Mouse (Mus musculus) embryonic fibroblast, embryonic 13.5 days (primary cell): ENCODE results near the gene Sdcbp2. TPM values are rescaled to one million over a fixed set of nuclear protein-coding genes. Genes with fewer than 3 reads are reported as not detected.

Source experiments
- H3K27ac ChIP-seq: 2 replicates; pipeline ENCODE4 v1.5.1; 2012; ENCODE audit warnings: low read length, control low read depth, inconsistent platforms; ENCODE audit not compliant: insufficient read depth
- H3K4me1 ChIP-seq: 2 replicates; pipeline ENCODE4 v1.6.1; 2011; ENCODE audit warnings: low read length; ENCODE audit not compliant: control insufficient read depth, insufficient read depth
- H3K4me3 ChIP-seq: 2 replicates; pipeline ENCODE4 v1.5.1; 2011; ENCODE audit warnings: mild to moderate bottlenecking, control low read depth, low read length; ENCODE audit not compliant: insufficient read depth
- CTCF ChIP-seq: IDR thresholded peaks from 2 replicates; pipeline ENCODE4 v1.5.1; 2011; ENCODE audit warnings: mild to moderate bottlenecking, control low read depth, low read length, moderate library complexity, borderline replicate concordance; ENCODE audit not compliant: insufficient read depth
- POLR2A ChIP-seq: IDR thresholded peaks from 2 replicates; pipeline ENCODE4 v1.6.1; 2011; ENCODE audit warnings: low read depth, mild to moderate bottlenecking, control low read depth, low read length, moderate library complexity
- polyA plus RNA-seq: library from polyadenylated mRNA; stranded (reverse); fragments of >200 nt; gene quantifications from 2 replicates; pipeline ENCODE4 v1.2.4, GENCODE M21; 2011; ENCODE audit warnings: low read depth; ENCODE audit not compliant: missing spikeins, insufficient read length

The Sdcbp2 gene
- polyA plus RNA-seq, 1 experiment, result 0.86 TPM

GRCm38 (mm10) chr2:151569452-151569851, 3.0 kb upstream of the Sdcbp2 start:
- Histone ChIP-seq H3K4me1 (peaks cover 11% of the 10 kb centered on the region), H3K27ac (no peak overlapping the region), H3K4me3 (no peak overlapping the region)
- no peak for TF ChIP-seq POLR2A
- TF ChIP-seq CTCF, result no peak

- Histone ChIP-seq H3K27ac (no peak overlapping the region), H3K4me1 (peaks cover 6% of the 10 kb centered on the region), H3K4me3 (no peak overlapping the region)
- TF ChIP-seq CTCF, result no peak
- no peak for TF ChIP-seq POLR2A
Measured at GRCm38 (mm10) chr2:151573667-151574066, 1.2 kb downstream of the Sdcbp2 start.

GRCm38 (mm10) chr2:151574607-151575006, 2.2 kb downstream of the Sdcbp2 start:
- H3K4me1 ChIP-seq, result peaks cover 6% of the 10 kb centered on the region
- H3K27ac ChIP-seq, result no peak overlapping the region
- TF ChIP-seq POLR2A, result no peak
- no peak for TF ChIP-seq CTCF
- no peak overlapping the region for H3K4me3 ChIP-seq

DNA sequence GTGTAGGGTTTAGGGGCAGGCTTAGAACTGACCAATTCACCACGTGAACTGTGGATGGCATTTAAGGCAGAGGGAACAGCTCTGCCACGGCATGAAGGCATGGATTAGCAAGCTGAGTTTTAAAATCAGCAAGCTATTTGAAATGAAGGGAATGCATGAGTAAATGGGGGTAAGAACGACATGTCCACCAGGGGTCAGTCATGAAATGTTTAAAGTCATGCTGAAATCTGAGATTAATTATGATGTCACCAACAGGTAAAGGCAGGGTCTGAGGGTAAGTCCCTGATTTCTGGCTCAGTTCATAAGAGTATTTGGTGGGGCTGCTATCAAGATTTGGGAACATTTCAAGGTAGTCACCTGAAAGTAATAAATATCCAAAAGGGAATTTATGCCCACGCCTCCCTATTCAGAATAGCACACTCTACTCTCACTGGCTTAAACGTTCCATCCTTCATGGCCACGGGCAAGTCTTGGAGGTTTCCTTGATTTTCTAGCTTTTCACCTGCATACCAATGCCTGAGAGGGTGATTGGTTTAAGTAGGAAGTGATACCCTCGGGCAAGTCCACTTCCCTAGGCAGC, 2.8 kb downstream of the Sdcbp2 start:
- peak overlapping the region; percentile 6; the same call in 1 of the 2 replicates for H3K4me3 ChIP-seq
- H3K27ac ChIP-seq, result peak overlapping the region; percentile 32; the same call in 1 of the 2 replicates
- H3K4me1 ChIP-seq, result peaks cover 6% of the 10 kb centered on the region
- no peak for TF ChIP-seq CTCF
- TF ChIP-seq POLR2A, result peak; percentile 17; the same call in 1 of the 2 replicates

DNA sequence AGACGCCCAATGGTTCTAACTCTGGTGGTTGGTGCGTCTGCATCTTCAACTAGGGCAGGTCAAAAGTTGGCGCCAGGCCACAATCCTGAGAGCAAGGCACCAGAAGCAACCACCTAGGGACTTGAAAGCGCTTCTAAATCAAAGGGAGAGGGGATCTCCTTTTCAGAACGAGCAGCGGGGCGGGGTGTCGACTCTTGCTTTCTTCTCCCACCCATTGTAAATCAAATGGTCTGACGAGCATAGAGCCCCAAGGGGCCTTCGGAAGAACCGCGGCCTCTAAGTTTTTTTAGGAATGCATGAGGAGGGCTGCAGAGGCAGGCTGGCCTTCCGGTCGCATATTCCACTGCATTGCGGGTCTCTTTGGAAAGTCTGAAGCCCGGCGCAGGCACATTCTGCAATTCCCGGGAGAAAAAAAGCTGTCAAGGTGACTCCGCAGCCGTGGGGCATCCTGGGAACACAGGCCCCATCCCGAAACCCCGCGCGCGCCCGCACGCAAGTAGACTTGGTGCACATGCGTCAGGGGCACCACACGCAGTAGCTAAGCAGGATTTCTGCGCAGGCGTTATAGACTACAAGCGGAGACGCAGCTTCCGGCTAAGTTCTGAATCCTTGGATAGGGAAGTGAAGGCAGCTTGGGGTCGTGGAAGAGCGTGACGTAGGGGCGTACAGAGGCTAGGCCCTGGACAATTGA, 3.4 kb downstream of the Sdcbp2 start:
- peak overlapping the region; percentile 32; the same call in 1 of the 2 replicates for H3K27ac ChIP-seq
- H3K4me3 ChIP-seq, result peak overlapping the region; percentile 6
- TF ChIP-seq CTCF (no peak), POLR2A (peak; percentile 69)
- H3K4me1 ChIP-seq, result peaks cover 6% of the 10 kb centered on the region

GRCm38 (mm10) chr2:151579183-151579582, 6.8 kb downstream of the Sdcbp2 start:
- no peak for TF ChIP-seq POLR2A
- no peak for TF ChIP-seq CTCF
- H3K4me1 ChIP-seq, result peaks cover 3% of the 10 kb centered on the region; the same call in 1 of the 2 replicates
- H3K27ac ChIP-seq, result no peak overlapping the region
- no peak overlapping the region for H3K4me3 ChIP-seq

- Histone ChIP-seq H3K27ac (no peak overlapping the region), H3K4me1 (no peaks in the 10 kb centered on the region), H3K4me3 (no peak overlapping the region)
- TF ChIP-seq CTCF (no peak), POLR2A (no peak)
Measured at GRCm38 (mm10) chr2:151580945-151581344, 8.5 kb downstream of the Sdcbp2 start.

GRCm38 (mm10) chr2:151585934-151586333, 13.5 kb downstream of the Sdcbp2 start:
- Histone ChIP-seq H3K4me3 (no peak overlapping the region), H3K4me1 (no peaks in the 10 kb centered on the region), H3K27ac (no peak overlapping the region)
- TF ChIP-seq CTCF, result no peak
- TF ChIP-seq POLR2A, result no peak

DNA sequence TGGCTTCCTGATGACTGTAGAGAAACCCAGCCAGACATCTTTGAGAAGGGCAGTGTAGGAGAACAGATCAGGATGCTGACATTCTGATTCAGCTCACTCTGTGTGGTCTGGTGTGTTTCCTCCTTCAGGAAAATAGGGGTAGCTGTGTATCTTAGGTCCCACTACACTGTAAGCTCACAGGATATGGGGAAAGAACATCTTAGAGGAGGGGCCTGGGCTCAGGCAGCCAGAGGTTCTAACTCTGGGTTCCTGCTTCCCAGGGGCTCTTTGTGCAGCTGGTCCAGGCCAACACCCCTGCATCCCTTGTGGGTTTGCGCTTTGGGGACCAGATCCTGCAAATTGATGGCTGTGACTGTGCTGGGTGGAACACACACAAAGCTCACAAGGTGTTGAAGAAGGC, 14.4 kb downstream of the Sdcbp2 start:
- TF ChIP-seq POLR2A (no peak), CTCF (no peak)
- no peaks in the 10 kb centered on the region for H3K4me1 ChIP-seq
- no peak overlapping the region for H3K27ac ChIP-seq
- H3K4me3 ChIP-seq, result no peak overlapping the region

GRCm38 (mm10) chr2:151587306-151587705, 14.9 kb downstream of the Sdcbp2 start:
- TF ChIP-seq POLR2A (no peak), CTCF (no peak)
- H3K27ac ChIP-seq, result no peak overlapping the region
- H3K4me1 ChIP-seq, result no peaks in the 10 kb centered on the region
- no peak overlapping the region for H3K4me3 ChIP-seq
